Mouse (Mus musculus) adipose tissue, adult 10 weeks (tissue): ENCODE data around the gene Syce1. TPM values are rescaled to one million over a fixed set of nuclear protein-coding genes. Genes with fewer than 3 reads are reported as not detected.

Source experiments
- polyA plus RNA-seq: library from polyadenylated mRNA; stranded (reverse); fragments of 350-450 nt; fragmentation: Illumina TruSeq; extraction: RNeasy Lipid Tissue Mini Kit (QIAGEN cat#74804); gene quantifications from one replicate; pipeline ENCODE4 v1.2.3, GENCODE M21; 2014; ENCODE audit warnings: low read depth, low replicate concordance

Syce1 gene
- 8.2 TPM for polyA plus RNA-seq

DNA sequence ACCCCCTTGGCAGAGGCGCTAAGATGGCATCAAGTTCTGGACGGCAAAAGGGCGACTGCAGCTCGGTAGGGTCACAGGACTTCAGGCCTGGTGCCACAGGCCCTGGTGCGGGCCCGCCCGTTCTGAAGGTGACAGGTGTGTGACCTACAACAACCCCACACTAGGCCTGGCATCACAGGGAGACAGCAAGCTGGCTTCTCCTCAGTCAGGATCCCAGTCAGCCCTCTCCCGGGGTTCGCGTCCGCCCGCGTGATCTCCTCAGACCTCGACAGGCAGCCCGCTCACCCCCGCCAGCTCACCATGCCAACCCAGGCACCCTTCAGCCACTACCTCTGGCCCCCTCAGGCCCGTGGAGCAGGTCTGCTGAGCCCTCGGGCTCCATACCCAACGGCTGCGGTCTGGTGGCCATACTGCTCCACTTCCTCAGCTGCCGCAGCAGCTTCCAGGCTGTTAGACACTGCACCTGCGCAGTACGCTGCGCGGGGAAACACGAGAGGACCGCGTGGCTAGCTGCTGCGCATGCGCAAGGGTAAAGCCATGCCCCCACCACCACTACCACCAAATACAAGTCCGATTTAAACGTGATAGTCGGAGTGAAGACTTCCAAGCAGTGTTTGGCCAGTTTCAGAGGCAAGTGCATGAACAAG is at the start of gene Syce1:
Syce1 (minus strand) TSS at position 447 of the 647 bp plus-strand sequence.

DNA sequence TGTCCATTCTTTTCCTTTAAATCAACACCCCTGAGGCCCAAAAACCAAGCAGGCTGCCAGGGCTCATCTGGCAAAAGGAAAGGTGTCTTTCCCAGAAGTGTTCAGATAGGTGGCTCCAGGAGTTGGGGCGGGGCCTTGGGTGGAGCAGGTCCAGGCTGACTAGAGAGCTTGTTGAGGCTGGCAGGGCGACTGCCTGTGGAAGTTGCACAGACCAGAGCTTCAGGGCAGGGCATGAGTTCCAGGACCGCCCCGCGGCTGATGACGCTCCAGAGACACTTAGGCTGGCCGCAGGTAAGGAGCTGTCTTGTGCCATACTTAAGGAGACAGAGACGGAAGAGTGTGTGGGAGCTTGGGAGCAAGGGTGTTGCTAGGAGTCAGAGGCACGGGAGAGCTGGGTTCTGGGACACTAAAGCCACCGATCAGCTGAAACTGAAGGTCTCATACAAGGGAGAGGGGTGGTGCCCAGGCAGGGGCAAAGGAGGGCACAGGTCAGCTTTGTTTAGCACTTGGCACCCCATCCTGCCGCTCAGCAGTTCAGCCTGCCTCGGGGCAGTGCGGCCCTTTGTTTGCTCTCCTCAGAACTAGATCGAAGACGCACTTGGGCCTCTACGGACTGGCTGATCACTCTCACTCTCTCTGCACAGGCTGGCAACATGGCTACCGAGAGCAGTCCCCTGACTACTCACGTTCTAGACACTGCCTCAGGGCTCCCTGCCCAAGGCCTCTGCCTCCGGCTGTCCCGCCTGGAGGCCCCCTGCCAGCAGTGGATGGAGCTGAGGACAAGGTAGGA is 47.5 kb upstream of the Syce1 start, which contains the start of gene Urah:
Urah (plus strand) TSS at position 51 of the 790 bp plus-strand sequence.

DNA sequence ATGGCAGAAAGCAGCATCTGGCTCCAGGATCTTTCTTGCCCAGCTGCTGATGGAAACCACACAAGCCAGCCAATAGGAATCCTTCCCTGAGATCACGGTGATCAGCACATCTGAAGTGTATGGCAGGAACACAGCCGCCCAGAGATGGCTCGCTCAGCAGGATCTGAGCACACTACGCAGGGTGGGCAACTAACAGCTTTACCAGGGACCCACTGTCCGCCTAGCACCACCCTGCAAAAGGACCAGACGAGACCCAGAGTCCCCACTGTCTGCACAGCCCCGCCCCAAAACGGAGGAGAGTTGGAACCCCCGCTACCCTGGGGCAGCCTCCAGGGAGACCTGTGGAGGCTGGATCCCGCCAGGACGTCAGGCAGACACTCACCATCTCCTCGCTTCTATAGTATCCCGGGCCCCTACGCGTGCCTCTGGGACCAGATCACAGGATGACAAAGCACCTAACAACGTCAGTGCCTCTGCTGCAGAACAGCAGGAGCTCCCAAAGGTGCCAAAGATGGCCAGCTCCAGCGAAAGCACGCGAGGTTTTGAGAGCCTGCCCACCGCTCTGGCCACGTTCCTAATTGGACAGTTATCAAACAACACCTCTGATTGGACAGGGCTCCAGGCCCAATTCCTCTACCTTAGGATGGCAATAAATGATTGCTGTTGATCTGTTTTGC is 34.1 kb upstream of the Syce1 start, which contains the start of gene Zfp941:
Zfp941 (minus strand) TSS at position 526 of the 677 bp plus-strand sequence.

DNA sequence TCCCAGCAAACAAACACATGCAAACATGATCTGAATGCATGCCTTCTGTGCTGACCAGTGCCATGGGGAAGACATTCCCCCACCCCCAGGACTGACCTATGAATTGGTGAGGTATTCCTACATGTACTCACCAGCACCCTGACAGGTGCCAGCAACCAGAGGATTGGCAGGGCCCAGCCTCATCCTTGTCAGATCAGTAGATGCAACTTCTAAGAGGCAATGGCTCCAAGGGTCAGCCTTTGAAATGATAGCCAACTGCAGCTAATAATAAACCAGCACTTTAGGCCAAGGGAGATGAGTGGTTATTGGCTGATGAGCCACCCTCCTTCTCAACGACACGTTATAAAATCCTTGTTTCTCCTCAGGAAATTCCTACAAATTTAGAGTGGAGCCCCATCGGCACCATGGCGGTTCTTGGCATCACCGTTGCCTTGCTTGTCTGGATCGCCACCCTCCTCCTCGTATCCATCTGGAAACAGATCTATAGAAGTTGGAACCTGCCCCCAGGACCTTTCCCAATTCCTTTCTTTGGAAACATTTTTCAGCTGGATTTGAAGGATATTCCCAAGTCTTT is 24.1 kb downstream of the Syce1 start, which contains the start of gene Cyp2e1:
Cyp2e1 (plus strand) TSS at position 293 of the 574 bp plus-strand sequence.

Other genes starting within 250 kb of the Syce1 start
- gene Olfr538, start 220.0 kb downstream of the Syce1 start, polyA plus RNA-seq: not detected
- not detected for gene Olfr46, start 186.6 kb downstream of the Syce1 start, polyA plus RNA-seq
- gene Olfr61, start 158.9 kb downstream of the Syce1 start, polyA plus RNA-seq: not detected
- not detected for gene Olfr53, start 141.4 kb downstream of the Syce1 start, polyA plus RNA-seq
- not detected for gene Olfr539, start 127.9 kb downstream of the Syce1 start, polyA plus RNA-seq
- not detected for gene Olfr45, start 105.9 kb downstream of the Syce1 start, polyA plus RNA-seq
- gene Olfr541, start 90.6 kb downstream of the Syce1 start, polyA plus RNA-seq: not detected
- 1,170 TPM for gene Cyp2e1, start 24.1 kb downstream of the Syce1 start, polyA plus RNA-seq
- gene Zfp941, start 34.3 kb upstream of the Syce1 start, polyA plus RNA-seq: 0.36 TPM
- 1.8 TPM for gene Urah, start 47.2 kb upstream of the Syce1 start, polyA plus RNA-seq
- gene Scgb1c1, start 57.7 kb upstream of the Syce1 start, polyA plus RNA-seq: not detected
- gene Odf3, start 60.0 kb upstream of the Syce1 start, polyA plus RNA-seq: 3.4 TPM
- gene Gm45785, start 68.5 kb upstream of the Syce1 start, polyA plus RNA-seq: not detected
- 52.4 TPM for gene Ric8a, start 69.1 kb upstream of the Syce1 start, polyA plus RNA-seq
- 29.9 TPM for gene Bet1l, start 69.7 kb upstream of the Syce1 start, polyA plus RNA-seq
- 79.4 TPM for gene Psmd13, start 94.1 kb upstream of the Syce1 start, polyA plus RNA-seq
- 24.1 TPM for gene Sirt3, start 94.5 kb upstream of the Syce1 start, polyA plus RNA-seq
- gene Cox8b, start 112.6 kb upstream of the Syce1 start, polyA plus RNA-seq: 19.5 TPM
- gene Nlrp6, start 133.1 kb upstream of the Syce1 start, polyA plus RNA-seq: 2.0 TPM
- 14.7 TPM for gene Pgghg, start 153.5 kb upstream of the Syce1 start, polyA plus RNA-seq
- gene Ifitm5, start 162.4 kb upstream of the Syce1 start, polyA plus RNA-seq: 1.2 TPM
- gene Gm45717, start 168.1 kb upstream of the Syce1 start, polyA plus RNA-seq: not detected
- gene Ifitm2, start 168.1 kb upstream of the Syce1 start, polyA plus RNA-seq: 414 TPM
- gene Ifitm1, start 179.4 kb upstream of the Syce1 start, polyA plus RNA-seq: 31.1 TPM
- 370 TPM for gene Ifitm3, start 222.9 kb upstream of the Syce1 start, polyA plus RNA-seq
- gene Ifitm6, start 230.1 kb upstream of the Syce1 start, polyA plus RNA-seq: 14.7 TPM
- not detected for gene Gm17387, start 241.3 kb upstream of the Syce1 start, polyA plus RNA-seq